Mouse (Mus musculus): Measurements from ENCODE around the gene Zswim1.

Gene Zswim1

DNA sequence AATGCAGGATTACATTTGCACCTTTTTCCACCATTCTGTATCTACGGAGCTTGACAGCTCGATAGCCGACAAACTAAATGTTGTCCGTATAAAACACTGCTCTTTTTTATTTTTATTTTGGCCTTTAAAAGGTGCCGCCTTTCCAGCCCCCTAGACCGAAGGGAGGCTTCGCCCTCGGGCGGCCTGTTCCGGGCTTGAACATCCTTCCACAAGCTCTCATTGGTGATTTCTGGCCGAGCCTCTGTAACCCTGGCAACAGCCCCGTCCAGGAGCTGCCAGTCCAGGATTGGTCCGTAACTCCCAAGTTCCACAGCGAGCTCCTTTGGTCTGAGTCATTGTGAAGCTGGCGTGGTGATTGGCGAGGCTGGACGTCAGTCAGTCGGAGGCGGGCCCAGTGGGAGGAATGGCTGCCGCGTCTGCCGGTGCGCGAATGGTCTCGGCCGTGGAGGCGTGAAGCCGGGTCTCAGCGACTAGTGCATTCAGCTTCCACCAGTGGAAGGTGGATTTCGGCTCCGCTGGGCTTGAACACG, at the start of gene Zswim1:
Gene Zswim1 (plus strand): TSS at position 51 of the 530 bp plus-strand sequence.
- DNase-seq, result peak; percentile 99 to 100

DNA sequence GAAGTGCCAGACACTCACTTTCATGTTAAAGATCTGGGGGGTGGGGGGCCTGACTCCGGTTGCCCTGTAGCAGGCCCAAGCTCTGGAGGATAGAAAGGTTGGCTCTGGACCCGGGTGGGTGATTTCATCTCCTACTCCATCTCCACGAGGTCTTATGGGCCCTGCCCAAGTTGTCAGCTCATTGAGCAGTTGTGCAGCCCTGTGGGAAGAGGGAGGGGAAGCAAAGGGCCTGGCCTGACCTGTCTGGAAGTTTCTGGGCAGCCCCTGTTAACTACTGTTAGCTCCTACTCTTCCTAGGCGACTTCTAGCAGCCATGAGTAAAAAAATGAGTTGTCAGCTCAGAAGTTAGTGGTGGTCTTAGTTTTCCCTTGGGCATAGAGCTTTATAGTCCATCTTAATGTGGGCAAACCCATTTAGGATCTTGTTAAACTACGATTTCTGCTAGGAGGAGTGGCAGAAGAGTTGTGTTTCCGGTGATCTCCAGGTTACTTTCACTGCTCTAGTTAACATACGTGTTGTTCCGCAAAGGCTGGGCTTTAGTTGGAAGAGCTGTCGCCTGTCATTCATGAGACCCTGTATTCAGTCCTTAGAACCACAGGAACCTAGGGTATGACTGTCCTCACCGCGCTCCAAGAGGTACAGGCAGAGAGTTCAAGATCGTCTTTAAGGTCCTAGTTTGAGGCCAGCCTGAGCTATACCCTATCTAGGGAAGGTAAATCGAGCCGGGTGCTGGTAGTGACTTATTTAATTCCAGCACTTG, 49.1 kb upstream of the Zswim1 start:
- DNase-seq, result no peak

DNA sequence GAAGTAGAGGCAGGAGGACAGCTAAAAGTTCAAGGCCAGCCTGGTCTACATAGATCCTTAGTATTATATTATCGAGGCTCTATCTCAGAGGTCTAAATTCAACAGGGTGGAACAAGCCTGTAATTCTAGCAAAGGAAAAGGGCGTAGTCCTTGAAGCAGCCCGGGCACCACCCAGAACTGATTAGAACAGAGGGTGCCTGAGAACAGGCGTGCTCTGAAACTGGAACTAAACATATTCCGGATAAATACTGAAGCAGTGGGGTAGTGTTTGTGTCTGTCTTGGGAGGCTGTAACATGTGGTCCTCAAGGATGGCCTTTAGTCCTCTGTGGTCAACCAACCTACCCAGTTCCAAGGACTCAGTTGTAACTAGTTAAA, 48.5 kb upstream of the Zswim1 start:
- no peak for DNase-seq

DNA sequence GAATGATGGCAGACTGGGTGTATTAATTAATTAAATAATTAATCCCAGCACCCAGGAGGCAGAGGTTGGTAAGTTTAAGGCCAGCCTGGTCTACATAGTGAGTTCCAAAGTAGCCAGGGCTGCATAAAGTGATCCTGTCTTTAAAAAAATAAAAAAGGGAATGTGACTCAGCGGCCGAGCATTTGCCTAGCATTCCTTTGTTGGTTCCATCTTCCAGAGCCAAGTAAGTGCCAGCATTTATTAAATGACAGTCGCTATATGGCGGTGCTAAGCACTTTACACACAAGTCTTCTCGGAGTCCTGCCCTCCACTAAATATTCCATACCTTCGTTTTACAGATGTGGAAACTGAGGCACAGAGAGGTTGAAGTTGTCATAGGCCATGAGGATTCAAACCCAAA, 46.4 kb upstream of the Zswim1 start:
- DNase-seq, result no peak

DNA sequence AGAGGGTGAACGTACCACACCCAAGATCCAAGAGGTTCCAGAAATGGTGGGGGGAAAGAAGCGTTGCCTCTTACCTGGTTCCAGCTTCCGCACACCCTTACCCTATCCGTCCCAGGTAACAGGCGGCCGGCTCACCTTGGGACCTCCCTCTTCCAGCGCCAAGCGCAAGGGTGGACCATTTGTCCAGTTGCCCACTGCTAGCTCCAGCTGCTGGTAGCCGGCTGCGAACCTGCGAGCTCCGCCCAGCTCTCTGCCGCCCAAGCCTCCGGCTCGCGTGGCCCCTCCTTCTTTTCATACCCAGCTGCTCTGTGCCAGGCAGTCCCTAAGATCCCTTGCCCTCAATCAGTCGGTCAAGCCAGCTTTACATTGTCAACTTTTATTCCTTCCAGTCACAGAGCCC, 45.7 kb upstream of the Zswim1 start:
- DNase-seq, result no peak

DNA sequence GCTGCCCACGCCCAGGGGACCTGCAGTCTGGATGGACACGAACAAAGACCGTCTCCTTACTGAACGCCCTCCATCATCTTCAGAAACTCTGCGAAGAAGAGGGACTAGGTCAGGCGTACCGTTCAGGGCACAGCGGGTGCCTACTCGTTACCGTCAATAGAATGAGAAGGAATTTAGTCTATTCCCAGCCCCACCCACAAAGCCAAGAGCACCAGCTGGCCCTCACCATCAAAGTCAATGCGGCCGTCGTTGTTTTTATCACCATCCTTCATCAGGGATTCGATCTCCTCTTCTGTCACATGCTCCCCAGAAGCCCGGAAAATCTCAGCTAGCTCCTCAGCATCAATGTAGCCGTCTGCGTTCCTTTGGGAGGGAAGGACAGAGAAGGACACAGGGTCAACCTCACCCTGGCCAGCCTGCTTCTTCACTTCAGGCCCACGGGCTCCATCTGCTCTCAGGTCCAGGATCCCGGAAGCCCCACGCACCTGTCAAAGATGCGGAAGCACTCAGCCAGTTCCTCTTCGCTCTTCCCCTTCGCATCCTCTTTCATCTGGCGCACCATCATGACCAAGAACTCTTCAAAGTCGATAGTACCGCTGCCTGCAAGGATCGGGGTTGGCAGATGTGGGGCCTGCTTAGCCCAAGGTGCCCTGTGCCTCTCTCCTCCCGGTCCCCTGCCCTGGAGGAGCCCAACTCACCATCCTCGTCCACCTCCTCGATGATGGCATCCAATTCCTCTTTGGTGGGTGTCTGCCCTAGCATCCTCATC, 45.1 kb upstream of the Zswim1 start:
- no peak for DNase-seq

DNA sequence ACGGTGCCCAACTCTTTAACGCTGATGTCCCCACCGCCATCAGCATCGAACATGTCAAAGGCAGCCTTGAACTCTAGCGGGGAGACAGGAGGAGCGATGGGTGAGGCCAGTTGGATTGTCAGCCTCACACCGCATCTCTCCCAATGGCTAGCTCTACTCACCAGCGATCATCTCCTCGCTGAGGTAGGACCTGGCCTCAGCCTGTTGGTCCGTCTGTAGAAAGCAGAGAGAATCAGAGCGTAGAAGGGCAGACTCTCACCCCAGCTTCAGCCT, 44.5 kb upstream of the Zswim1 start:
- no peak for DNase-seq

DNA sequence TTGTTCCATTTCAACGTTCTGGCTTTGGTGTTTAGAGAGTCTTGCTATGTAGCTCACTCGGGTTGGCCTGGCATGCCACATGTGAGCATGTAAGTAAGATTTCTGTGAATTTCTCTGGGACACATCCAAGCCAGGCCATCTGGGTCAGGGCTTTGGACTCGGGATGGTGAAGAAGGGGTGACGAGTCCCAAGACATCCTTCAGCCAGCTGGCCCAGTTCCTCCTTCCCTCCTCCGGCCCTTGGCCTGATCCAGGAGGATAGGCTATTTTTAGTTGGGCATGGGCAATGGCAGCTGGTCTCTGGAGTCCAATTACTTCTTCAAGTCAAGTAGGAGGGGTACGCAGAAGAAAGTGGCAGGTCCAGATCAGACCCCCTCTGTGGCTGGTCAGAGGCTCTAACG, 43.7 kb upstream of the Zswim1 start:
- no peak for DNase-seq

DNA sequence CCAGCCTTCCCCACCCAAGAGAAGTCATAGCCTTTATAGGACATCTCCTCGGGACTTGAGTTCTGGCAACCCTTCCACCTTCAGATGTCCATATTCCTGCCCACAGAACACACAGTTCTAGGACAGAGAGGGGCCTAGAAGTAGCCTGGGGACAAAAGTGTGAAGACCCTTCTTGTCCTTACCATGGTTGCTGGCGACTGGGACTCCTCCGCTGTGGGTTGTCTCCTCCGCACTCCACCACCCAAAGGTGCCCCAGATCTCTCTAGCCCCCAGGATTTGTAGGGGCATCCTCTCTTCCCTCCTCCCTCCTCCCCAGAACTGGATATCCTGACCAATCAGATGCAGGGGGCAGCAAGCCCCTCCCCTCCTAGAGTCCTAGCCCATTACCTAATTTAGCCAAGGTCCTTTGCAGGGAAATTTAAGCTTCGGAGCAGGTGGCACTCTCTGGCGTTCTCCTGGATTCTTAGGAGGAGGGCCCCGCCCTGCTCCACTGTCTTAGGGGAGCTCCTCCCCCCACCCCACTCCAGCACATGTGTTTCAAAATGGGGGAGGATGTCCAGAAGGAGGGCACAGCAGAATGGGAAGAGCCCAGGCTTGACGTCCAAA, 42.9 kb upstream of the Zswim1 start, which contains the start of gene Tnnc2:
Gene Tnnc2 (minus strand): TSS at position 487 of the 606 bp plus-strand sequence.
- DNase-seq, result no peak

DNA sequence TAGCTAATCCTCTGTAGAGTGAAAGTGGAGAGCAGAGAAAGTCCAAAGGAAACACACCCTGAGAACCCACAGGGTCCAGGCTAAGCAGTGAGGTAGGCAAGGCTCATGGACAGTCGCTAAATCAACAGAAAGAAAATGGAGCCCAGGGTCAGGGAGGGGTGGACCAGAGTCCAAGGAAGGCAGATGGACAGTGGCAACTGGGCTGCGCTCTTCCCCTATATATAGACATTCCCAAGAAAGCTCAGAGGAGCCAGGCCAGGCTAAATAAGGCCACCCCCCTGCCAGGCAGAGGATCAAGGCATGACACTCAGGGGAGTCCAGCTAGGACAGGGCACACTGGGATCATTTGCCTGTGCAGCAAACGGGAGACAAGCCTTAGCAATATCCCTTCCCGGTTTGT, 40.6 kb upstream of the Zswim1 start:
- DNase-seq, result no peak

DNA sequence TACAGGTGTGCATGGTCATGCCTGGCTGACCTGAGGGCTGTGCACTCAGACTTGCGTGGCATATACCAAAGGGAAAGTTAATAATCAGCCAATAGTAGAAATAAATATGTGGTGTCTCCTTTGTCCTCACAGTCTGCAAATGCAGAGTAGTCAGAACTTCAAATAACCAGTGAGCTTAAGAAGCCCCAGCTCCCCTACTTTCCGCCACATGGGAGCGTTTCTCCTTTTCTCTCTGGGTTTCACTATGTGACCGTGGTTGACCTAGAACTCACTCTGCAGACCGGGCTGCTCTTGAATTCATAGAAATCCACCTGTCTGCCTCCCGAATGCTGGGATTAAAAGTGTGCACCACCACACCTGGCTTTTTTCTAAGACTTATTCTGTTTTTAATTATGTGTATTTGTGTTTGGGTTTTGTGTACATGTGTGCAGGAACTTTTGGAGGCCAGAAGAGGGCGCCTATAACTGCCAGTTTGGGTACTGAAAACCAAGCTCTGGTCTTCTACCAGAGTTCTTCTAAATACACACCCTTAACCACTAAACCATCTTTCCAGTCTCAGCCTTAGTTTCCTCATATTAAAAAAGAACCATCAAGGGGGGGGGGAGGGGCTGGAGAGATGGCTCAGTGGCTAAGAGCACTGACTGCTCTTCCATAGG, 38.4 kb upstream of the Zswim1 start:
- DNase-seq, result no peak

DNA sequence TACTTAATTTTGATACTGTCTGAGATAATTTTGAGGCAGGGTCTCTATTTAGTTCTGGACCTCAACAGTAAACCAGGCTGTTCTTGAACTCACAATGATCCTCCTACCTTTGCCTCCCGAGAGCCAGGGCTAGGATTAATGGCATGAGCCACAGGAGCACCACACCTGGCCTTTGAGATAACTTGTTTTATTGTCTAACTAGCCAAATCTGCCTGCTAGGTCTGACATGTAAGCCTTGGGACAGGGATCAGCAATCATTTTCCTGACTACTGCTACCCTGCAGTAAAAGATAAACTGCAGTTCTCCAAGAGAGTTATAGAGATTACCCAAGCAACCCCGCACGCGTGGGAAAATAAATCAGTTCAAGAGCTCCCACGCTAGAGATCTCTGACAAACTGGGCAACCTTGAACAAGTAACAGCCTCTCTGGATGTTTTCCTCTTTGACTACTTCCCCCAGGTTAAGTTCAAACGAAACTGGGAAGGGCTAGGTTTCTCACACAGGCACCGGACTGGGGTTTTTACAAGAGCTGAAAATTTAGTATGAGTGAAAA, 37.5 kb upstream of the Zswim1 start:
- no peak for DNase-seq

DNA sequence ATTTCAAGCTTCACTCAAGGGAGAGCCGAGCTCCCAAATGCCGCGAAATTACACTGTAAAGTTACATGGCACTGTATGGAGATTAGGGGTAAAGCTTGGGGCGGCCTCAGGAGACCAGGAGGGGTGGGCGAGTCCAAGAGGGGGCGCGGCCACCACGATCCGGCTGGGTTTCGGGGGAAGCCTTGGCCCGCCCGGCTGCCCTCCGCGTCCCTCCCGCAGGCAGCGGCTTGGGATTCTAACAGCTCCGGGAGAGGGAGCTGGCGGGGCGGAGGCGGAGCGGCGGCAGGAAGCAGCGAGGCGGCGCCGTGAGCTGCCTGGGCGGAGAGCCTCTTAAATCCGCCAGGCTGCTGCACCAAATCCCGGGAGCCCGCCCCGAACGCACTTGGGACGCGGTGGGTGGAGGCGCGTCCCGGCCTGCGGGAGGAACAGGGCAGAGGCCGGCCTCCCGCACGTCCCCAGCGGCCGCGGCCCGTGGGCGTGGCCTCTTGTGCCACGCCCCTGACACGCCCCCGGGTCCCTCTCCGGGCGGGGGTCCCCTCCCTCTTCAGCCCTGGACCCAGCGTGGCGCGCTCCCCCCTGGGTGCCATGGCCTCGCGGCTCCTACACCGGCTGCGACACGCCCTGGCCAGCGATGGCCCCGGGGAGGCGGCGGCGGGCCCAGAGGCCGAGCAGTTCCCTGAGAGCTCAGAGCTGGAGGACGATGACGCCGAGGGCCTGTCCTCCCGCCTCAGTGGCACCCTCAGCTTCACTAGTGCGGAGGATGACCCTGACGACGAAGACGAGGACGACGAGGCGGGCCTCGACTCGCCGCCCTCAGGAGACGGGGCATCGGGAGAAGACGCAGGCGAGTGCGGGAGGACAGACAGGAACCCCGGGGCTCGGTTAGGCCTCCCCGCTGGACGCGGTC, 36.8 kb upstream of the Zswim1 start, which contains the start of gene Snx21:
Gene Snx21 (plus strand): TSS at position 343 of the 907 bp plus-strand sequence.
- DNase-seq, result peak; percentile 93 to 95

DNA sequence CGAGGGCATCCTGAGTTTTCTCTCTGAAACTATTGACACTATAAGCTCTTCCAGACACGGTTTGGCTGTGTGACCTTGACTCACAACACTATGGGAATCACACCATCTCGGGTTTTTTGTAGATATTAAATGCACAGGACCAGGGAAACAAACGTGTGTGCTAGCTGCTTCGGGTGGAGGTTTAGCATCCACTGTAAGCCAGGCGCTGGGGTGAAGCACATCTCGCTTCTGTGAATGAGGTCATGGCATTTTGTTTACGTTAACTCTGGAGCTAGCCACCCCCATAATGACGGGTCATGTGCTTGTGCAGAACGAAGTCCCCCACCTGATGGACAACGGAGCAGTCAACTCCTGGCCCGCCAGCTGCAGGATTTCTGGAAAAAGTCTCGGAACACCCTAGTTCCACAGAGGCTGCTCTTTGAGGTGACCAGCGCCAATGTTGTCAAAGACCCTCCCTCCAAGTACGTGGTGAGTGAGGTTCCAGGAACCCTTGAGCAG, 36.0 kb upstream of the Zswim1 start:
- DNase-seq, result no peak

DNA sequence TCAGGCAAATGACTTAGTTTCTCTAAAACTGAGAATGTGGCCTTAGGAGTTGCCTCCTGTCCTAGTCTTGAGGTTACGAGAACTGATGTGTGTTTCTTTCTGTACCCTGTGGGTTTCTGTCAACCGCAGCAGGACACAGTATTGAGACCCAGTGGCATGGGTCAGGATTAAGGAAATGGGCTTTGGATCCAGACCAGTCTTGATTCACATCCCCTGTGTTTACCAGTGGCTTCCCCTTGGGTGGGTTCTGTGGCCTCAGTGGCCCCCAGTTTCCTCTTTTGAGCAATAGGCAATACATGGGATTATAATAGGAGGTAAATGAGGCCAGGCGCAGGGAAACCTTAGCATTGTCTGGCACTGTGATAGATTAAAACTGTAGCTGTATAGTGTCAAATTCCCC, 35.5 kb upstream of the Zswim1 start:
- DNase-seq, result no peak

DNA sequence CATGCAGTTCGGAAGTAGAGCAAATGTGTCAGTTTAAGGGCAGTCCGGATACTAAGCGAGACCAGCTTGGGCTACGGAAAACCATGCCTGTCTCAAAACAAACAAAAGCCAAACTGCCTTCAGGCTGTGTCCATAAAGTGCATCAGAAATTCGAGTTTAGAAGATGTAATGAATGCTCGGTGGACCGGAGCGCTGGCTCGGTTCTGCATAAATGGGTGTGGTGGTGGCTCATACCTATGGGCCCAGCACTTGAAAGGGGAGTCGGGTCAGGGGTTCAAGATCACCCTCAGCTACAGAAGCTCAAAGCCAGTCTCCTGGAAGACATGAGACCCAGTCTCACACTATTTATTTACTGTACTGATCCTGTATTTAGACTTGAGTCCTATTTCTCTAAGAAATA, 34.7 kb upstream of the Zswim1 start:
- no peak for DNase-seq

DNA sequence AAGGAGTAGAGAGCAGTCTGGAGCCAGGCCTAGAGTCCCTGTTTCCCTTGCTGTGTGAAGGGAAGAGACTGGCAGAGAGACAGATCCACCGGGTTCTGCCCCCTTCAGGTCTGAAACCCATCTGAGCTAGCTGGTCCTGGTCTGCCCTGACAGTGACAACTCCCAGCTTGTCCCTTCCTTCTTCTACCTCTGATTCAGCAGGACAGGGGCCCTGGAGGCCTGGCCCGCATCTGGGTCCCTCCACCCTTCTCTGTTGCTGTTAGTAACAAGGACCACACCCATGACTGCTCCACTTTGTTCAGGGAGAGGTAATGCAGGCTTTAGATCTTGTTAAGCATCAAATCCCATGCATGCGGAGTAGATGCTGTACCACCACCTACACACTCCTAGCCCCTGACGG, 34.1 kb upstream of the Zswim1 start:
- no peak for DNase-seq

DNA sequence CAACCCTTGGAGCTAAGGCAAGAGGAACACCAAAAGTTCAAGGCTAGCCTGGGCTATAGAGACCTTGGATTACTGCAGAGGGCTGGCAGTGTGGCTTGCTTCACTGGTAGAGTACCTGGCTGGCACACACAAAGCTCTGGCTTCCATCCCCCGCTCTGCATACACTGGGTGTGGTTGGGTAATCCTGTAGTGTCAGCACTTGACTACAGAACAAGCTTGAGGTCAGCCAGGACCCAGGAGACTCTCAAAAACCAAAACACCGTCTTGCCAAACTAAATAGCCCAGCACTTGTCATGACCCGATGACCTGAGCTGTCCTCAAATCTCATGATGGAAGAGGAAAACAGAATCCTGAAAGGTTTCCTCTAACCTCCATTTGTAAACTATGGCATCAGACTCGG, 32.0 kb upstream of the Zswim1 start:
- DNase-seq, result no peak

DNA sequence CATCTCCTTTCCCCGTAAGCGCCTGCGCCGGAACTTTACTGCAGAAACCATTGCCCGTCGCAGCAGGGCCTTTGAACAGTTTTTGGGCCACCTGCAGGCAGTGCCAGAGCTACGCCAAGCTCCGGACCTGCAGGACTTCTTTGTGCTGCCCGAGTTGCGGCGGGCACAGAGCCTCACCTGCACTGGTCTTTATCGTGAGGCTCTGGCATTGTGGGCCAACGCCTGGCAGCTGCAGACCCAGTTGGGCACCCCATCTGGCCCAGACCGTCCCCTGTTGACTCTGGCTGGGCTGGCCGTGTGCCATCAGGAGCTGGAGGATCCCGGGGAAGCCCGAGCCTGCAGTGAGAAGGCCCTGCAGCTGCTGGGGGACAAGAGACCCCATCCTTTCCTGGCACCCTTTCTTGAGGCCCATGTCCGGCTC, 30.6 kb upstream of the Zswim1 start:
- no peak for DNase-seq

DNA sequence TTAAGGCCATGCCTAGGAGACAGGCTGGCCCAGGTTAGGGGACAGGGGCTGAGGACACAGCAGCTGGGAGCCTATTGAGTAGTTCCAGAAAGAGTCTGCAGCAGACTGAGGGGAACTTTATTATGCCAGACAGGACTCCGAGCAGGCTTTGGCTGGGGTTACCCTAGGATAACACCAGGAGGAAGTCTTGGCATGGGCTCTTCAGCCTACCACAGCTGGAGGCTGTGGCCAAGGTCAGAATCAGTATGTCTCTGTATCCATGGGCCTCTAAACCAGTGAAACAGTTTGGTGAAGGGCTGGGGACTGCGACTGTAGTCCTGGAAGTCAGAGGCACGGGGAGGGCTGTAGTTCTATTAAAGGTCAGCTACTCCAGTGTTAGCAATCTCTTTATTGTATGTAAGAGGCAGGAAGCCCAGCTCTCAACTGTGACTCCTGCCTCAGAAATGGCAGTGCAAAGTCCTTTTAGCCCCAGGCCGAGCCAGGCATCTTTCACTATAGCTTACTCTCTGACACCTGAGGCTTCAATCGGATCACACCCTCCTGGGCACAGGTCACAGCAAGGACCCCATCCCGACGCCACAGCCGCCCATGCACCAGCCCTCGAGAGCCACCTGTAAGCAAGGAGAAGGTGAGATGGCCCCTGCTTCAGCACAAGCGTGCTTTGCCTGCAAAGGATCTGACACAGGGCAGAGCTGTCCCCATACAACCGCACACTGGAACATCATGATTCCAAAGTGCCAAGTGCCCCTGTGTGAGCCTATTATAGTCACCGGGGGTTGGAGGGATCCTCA, 29.9 kb upstream of the Zswim1 start:
- DNase-seq, result no peak

DNA sequence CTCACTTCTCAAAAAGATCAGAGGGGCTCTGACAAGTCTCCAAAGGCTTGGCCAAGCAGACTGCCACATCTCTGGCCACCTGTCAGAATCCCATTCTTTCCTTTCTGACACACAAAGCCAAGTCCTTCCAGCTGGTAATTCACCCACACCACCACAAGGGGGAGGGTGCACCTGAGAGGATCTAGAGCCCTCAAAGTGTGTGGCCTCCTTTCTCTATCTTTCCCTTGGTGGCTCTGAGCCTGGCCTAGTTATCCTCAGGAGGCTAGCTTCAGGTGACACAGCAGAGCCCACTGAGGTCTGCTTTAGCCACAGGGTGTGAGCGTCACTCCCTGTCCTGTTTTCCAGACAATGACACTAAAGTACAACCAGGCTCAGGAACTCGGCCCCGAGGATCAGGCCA, 29.2 kb upstream of the Zswim1 start:
- DNase-seq, result peak in 1 of 2 experiments; percentile 73

All from kidney, adult 8-10 months (tissue).